Mouse (Mus musculus): ENCODE measurements around the gene Cbx5. TPM values are rescaled to one million over a fixed set of nuclear protein-coding genes. Genes with fewer than 3 reads are reported as not detected.

Cbx5 gene
- total and polyA plus RNA-seq, 3 experiments = 94.9 to 171 (median 128) TPM

DNA sequence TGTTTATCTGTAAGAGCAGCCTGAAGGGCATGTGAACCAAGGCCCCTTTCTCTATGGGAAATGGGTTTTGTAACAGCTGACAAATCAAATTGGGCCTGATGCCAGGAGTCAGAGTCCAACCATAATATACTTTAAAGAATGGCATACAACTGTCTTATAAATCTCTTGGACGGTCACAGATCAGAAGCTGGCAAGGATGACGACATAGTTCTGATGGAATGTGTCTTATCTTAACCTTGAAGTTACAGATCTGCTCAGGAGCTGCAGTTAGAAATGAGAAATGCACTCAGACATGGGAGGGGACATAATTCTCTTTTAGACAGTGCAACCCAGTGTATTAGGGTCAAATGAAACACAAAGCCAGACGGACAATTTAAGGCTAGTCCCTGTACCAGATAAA is 18.8 kb downstream of the Cbx5 start:
- H3K9me3 ChIP-seq (replicated peaks; ENCODE audit: low read length) = no peaks in the 10 kb centered on the region

DNA sequence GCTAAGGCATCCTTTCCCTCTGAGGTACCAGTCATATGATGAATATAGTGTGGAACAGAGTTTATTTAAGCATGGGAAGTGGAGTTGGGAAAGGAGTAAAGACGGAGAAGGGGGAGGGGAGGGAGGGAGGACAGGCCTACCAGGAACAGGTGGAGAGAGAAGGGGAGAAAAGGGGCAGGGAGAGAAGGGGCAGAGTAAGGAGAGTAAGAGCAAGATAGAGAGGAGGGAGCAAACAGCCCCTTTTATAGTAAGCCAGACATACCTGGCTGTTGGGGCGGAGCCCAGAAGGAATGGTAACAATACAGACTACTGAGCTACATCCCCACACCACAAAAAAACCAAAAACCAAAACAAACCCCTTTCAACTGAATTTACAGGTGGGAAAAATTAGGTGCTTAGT is 23.6 kb downstream of the Cbx5 start:
- Histone ChIP-seq H3K4me3 (replicated peaks in 1 of 3; ENCODE audit: low read depth in 2 of 3, low read length in 2 of 3, poor library complexity in 1 of 3) (no peak overlapping the region), H3K9me3 (replicated peaks; ENCODE audit: low read length) (no peaks in the 10 kb centered on the region), H3K4me1 (ENCODE audit: control insufficient read depth in 1 of 2, insufficient read depth in 2 of 2) (peaks cover 3 to 67% of the 10 kb centered on the region in 2 experiments), H3K27me3 (replicated peaks) (no peaks in the 10 kb centered on the region), H3K9ac (ENCODE audit: insufficient read depth, low read depth) (no peak overlapping the region; the same call in 1 of the 2 replicates), H3K36me3 (replicated peaks in 1 of 2; ENCODE audit: control insufficient read depth in 1 of 2, insufficient read depth in 1 of 2, low read length in 1 of 2) (peaks cover 18 to 43% of the 10 kb centered on the region in 2 experiments), H3K79me2 (replicated peaks; ENCODE audit: control insufficient read depth, extremely low read depth, insufficient read depth, poor library complexity, severe bottlenecking) (peaks cover 77% of the 10 kb centered on the region), H3K27ac (ENCODE audit: insufficient read depth, low read depth) (no peak overlapping the region), H3K4me2 (ENCODE audit: insufficient read depth, low read depth, poor library complexity, severe bottlenecking) (peak overlapping the region; percentile 98)
- TF ChIP-seq CHD1 (IDR thresholded peaks at IDR 0.05; ENCODE audit: low read depth, low read length) = 0 out of 2 replicates have a peak, but pooled peaks have one; percentile 42
- TF ChIP-seq POLR2AphosphoS2 (IDR thresholded peaks at IDR 0.05; ENCODE audit: low read depth, low read length) = no peak
- dilution Hi-C loops (cut with MboI; ENCODE audit: extremely low pct_ligation_motif_present, extremely low pct_unique_long_range_greater_than_20kb, low sequenced_read_pairs) = no loop called here
- in situ Hi-C loops (cut with MboI; ENCODE audit: low pct_ligation_motif_present, low pct_unique_long_range_greater_than_20kb, low sequenced_read_pairs) = no loop called here
- no peak for DNase-seq (ENCODE audit: extremely low read depth)

More for the DNA sequence above, 18.8 kb downstream of the Cbx5 start:
- in situ Hi-C loops (cut with MboI; ENCODE audit: low pct_ligation_motif_present, low pct_unique_long_range_greater_than_20kb, low sequenced_read_pairs) = no loop called here
- TF ChIP-seq MAX (IDR thresholded peaks at IDR 0.05; ENCODE audit: low read length) = no peak
- no peak for TF ChIP-seq BHLHE40 (IDR thresholded peaks at IDR 0.05; ENCODE audit: low read depth, low read length)
- DNase-seq (ENCODE audit: extremely low read depth) = no peak
- H3K27me3 ChIP-seq (replicated peaks) = no peaks in the 10 kb centered on the region
- H3K4me3 ChIP-seq (replicated peaks in 1 of 3; ENCODE audit: low read depth in 2 of 3, low read length in 2 of 3, poor library complexity in 1 of 3) = no peak overlapping the region
- no peak overlapping the region for H3K27ac ChIP-seq (ENCODE audit: insufficient read depth, low read depth)
- H3K9ac ChIP-seq (ENCODE audit: insufficient read depth, low read depth) = no peak overlapping the region
- no peak overlapping the region for H3K4me2 ChIP-seq (ENCODE audit: insufficient read depth, low read depth, poor library complexity, severe bottlenecking)
- dilution Hi-C loops (cut with MboI; ENCODE audit: extremely low pct_ligation_motif_present, extremely low pct_unique_long_range_greater_than_20kb, low sequenced_read_pairs) = no loop called here
- peaks cover 86% of the 10 kb centered on the region for H3K79me2 ChIP-seq (replicated peaks; ENCODE audit: control insufficient read depth, extremely low read depth, insufficient read depth, poor library complexity, severe bottlenecking)
- peaks cover 3 to 37% of the 10 kb centered on the region in 2 experiments for H3K4me1 ChIP-seq (ENCODE audit: control insufficient read depth in 1 of 2, insufficient read depth in 2 of 2)
- peaks cover 4 to 46% of the 10 kb centered on the region in 2 experiments for H3K36me3 ChIP-seq (replicated peaks in 1 of 2; ENCODE audit: control insufficient read depth in 1 of 2, insufficient read depth in 1 of 2, low read length in 1 of 2)

DNA sequence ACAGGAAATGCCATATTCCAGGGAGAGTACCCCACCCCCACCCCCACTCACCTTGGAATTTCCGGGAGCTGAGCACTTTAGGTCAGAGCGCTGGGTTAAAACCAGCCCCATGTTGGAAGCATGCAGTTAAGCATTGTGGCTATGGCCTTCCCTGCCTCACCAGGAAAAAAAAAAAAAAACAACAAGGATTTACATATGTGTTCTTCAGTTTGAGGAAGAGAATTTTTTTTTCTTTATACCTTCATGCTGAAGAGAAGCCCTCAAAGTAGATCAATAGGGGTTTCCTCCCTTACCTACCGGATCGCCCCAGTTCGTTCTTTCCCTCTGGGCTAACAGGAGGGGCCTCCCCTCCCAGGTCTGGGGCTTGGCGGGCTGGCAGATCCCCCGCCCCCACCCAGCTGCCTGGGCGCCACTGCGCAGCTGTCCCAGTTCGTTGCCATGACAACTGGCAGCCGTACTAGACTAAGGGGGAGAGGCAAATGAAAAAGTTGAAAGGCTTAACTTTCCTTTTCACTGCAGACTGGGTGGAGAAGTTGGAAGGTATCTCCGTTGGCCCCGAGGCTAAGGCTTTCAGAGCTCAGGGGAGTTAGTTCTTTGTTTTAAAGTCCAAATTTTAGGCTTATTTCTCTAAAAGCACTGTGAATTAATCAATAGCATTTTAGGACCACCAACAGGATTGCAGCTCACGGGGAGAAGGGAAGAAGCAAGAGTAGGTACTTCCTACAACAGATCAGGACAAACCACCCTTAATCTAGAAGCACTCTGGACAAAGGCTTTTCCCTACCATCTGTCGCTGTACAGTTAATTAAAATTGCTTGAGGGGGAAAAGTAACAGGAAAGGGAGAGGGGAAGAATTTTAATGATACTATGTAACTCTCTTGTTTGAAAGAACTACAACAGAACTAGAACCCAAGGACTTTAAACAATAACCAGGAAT is 24.4 kb downstream of the Cbx5 start:
- Histone ChIP-seq H3K9me3 (replicated peaks; ENCODE audit: low read length) (no peaks in the 10 kb centered on the region), H3K36me3 (replicated peaks in 1 of 2; ENCODE audit: control insufficient read depth in 1 of 2, insufficient read depth in 1 of 2, low read length in 1 of 2) (peaks cover 22 to 43% of the 10 kb centered on the region in 2 experiments), H3K4me3 (replicated peaks in 1 of 3; ENCODE audit: low read depth in 2 of 3, low read length in 2 of 3, poor library complexity in 1 of 3) (peak overlapping the region; percentile 41 to 56 (median 55)), H3K27me3 (replicated peaks) (no peaks in the 10 kb centered on the region), H3K9ac (ENCODE audit: insufficient read depth, low read depth) (peak overlapping the region; percentile 86), H3K27ac (ENCODE audit: insufficient read depth, low read depth) (peak overlapping the region; percentile 60), H3K4me2 (ENCODE audit: insufficient read depth, low read depth, poor library complexity, severe bottlenecking) (peak overlapping the region; percentile 98), H3K4me1 (ENCODE audit: control insufficient read depth in 1 of 2, insufficient read depth in 2 of 2) (peaks cover 3 to 73% of the 10 kb centered on the region in 2 experiments), H3K79me2 (replicated peaks; ENCODE audit: control insufficient read depth, extremely low read depth, insufficient read depth, poor library complexity, severe bottlenecking) (peaks cover 69% of the 10 kb centered on the region)
- in situ Hi-C loops (cut with MboI; ENCODE audit: low pct_ligation_motif_present, low pct_unique_long_range_greater_than_20kb, low sequenced_read_pairs) (no loop called here), dilution Hi-C loops (cut with MboI; ENCODE audit: extremely low pct_ligation_motif_present, extremely low pct_unique_long_range_greater_than_20kb, low sequenced_read_pairs) (no loop called here)
- peak; percentile 99 for DNase-seq (ENCODE audit: extremely low read depth)
- TF ChIP-seq IRF4 (IDR thresholded peaks at IDR 0.05; ENCODE audit: low read depth, low read length) (peak; percentile 57; the same call in 1 of the 2 replicates), ELF1 (IDR thresholded peaks at IDR 0.05; ENCODE audit: low read depth, low read length) (0 out of 2 replicates have a peak, but pooled peaks have one; percentile 22), MAZ (IDR thresholded peaks at IDR 0.05; ENCODE audit: low read depth, low read length) (0 out of 2 replicates have a peak, but pooled peaks have one; percentile 76), CHD1 (IDR thresholded peaks at IDR 0.05; ENCODE audit: low read depth, low read length) (no peak; the same call in 1 of the 2 replicates), TBP (conservative IDR thresholded peaks at IDR 0.05; ENCODE audit: low read depth, low read length) (0 out of 2 replicates have a peak, but pooled peaks have one; percentile 62), SIN3A (IDR thresholded peaks at IDR 0.05; ENCODE audit: low read length) (peak; percentile 93), MEF2A (IDR thresholded peaks at IDR 0.05; ENCODE audit: borderline replicate concordance, low read depth, low read length) (peak; percentile 64), POLR2A (IDR thresholded peaks at IDR 0.05; ENCODE audit: low read depth, low read length) (peak; percentile 57), MAFK (IDR thresholded peaks at IDR 0.05; ENCODE audit: insufficient replicate concordance, low read length) (no peak), USF2 (conservative IDR thresholded peaks at IDR 0.05; ENCODE audit: low read depth, low read length) (no peak), HCFC1 (IDR thresholded peaks at IDR 0.05; ENCODE audit: low read depth, low read length) (0 out of 2 replicates have a peak, but pooled peaks have one; percentile 15), GABPA (IDR thresholded peaks at IDR 0.05; ENCODE audit: insufficient replicate concordance, low read depth, low read length) (no peak), PAX5 (IDR thresholded peaks at IDR 0.05; ENCODE audit: low read length) (no peak), NELFE (IDR thresholded peaks at IDR 0.05; ENCODE audit: low read depth, low read length) (peak; percentile 56), E2F4 (IDR thresholded peaks at IDR 0.05; ENCODE audit: insufficient replicate concordance, low read depth, low read length) (peak; percentile 78; the same call in 1 of the 2 replicates), MYC (IDR thresholded peaks at IDR 0.05; ENCODE audit: low read depth, low read length) (peak; percentile 74), NRF1 (IDR thresholded peaks at IDR 0.05; ENCODE audit: low read depth, low read length) (peak; percentile 90), ETS1 (conservative IDR thresholded peaks at IDR 0.05; ENCODE audit: low read depth, low read length) (peak; percentile 52), CHD2 (IDR thresholded peaks at IDR 0.05; ENCODE audit: low read length) (peak; percentile 90), EP300 (IDR thresholded peaks at IDR 0.05; ENCODE audit: low read length) (no peak)

Data from CH12.LX (cell line).